Mouse (Mus musculus): ENCODE measurements around the gene Arhgef11.

DNA sequence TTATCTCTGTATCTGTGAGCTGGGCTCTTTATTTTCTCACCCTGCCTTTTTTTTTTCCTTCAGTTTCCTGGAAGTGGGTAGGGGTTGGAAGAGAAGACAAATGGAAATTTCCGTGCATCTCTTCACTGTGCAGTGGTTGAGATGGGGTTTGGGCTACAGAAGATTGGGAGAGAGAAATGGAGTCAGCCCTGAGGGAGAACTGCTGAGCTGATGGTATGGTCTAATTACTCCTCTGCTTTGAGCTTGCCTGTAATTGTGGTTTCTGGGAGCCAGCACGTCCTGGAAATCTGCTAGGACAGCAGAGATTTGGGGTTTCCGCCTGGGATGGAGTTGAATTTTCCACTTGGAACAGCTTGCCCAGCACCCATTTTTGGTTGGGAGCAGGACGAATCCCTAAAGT, 43.1 kb downstream of the Arhgef11 start:
- no peak for TF ChIP-seq CTCF (IDR thresholded peaks at IDR 0.05; ENCODE audit: low read depth)
- no peak for TF ChIP-seq EP300 (IDR thresholded peaks at IDR 0.05; ENCODE audit: low read depth)
